Mouse (Mus musculus): ENCODE data around the gene Clk1. TPM values are rescaled to one million over a fixed set of nuclear protein-coding genes. Genes with fewer than 3 reads are reported as not detected.

Gene Clk1
- 9.7 and 13.7 TPM in 2 replicates for polyA plus RNA-seq (2021; fragmentation: Nextera tagmentation)
- long read RNA-seq, experiment 1, transcript Clk1-201 (13 exons, 1,796 nt): major isoform, 7 of 14 reads
- long read RNA-seq, experiment 1, partial matches to known transcripts: 3 of 14 reads
- long read RNA-seq, experiment 1, other reads (novel, unspliced or antisense): 1 of 14 reads
- long read RNA-seq, experiment 2, full-length matches to known transcripts: 120 of 139 reads
- long read RNA-seq, experiment 2, partial matches to known transcripts: 9 of 139 reads
- long read RNA-seq, experiment 2, other reads (novel, unspliced or antisense): 10 of 139 reads

DNA sequence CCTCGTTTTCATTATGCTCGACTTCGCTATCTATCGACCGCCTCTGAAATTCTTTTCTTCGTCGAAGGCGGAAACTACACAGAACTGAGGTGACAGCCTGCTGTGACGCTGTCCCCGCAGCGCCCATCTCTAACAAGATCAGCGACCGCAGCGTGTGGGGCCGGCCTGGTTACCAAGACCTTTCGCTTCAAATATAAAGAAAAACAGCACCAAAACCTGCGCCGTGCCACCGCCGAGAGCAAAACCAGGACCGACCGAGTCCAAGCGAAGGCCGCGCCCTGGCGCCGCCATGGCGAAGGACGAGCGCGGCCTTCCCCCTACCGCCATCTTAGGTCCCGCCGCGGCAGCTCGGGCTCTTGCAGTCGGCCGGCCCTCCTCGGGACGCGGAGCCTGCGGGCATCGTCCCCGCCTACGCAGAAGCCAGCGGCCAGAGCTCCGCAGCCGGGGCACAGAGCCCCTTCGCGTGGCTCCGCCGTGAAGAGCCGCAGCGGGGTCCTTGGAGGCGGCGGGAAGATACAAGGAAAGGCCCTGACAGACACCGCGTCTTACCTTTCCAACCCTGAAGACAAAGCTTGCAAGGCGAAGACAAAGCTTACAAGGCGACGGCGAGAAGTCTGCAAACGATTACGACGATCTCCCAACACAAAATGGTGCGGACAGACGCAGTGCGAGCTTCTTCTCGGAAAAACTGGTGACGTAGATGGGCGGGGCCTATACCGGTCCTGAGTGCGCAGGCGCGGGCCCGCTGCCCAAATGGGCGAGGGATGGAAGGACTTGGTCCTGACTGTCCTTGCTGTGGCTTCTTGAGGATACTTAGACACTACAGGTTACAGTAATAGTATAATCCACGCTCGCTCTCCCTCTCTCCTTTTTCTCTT is at the start of gene Clk1:
Gene Clk1, minus strand, starts transcription at position 696 of the 878 bp plus-strand sequence.

DNA sequence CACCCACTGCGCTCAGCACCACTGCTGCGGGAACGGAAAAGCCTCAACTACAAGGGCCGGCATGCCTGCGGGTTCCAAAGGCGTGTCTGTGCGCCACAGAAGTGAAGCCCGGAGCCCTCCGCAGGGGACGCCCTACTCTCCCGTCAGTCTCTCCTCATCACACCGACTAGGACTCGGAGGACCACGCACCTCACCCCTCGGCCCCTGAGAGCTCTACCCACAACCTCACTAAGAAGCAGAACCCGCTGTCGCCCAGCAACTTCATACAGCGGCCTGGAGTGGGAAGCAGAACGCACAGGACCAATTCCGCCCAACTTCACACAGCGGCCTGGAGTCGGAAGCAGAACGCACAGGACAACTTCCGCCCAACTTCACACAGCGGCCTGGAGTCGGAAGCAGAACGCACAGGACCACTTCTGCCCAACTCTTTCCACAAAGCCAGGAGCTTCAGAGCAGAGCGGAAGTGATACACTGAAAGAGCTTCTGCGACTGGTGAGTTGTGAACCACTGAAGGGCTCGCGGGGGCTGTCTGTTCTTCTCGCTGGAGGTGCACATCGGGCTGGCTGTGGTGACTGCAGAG is 21.4 kb upstream of the Clk1 start, which contains the start of the genes Nif3l1 and Ppil3:
Gene Nif3l1, plus strand, starts transcription at position 9 of the 580 bp plus-strand sequence.
Gene Ppil3, minus strand, starts transcription at position 344 of the 580 bp plus-strand sequence.

DNA sequence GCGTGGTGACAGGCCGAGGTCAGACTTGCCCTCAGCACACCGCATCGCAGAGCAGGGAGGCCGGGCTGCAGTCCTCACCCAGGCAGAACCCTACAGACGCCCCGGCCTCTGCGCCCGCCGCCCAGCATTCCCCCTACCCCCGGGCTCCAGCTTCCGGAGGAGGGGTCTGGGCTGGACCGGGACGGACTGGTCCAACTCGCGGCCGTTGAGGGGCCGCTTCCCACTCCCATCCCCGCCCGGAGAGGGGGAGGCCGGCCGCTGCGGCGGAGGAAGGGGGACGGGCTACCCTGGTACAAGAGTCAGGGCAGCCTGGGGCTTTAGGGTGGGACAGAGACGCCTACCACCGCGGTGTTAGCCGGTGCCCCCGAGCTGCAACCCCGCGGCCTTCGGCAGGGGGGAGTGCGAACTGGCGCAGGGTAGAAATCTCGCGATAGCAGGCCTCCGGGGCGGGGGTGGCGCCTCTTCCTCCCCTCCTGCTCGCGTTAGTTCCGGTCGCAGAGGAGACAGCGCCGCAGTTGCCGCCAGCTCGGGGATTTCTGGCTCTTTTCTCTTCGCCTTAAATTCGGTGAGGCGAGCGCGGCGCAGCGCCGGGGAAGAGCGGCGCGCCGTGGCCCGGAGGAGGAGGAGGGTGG is 31.1 kb downstream of the Clk1 start, which contains the start of gene Bzw1:
Gene Bzw1, plus strand, starts transcription at position 247 of the 632 bp plus-strand sequence.

Other genes starting within 250 kb of the Clk1 start
- gene Aox4, start 213.7 kb downstream of the Clk1 start, polyA plus RNA-seq (2021; fragmentation: Nextera tagmentation): 0.20 and 0.89 TPM in 2 replicates
- gene Aox2, start 145.7 kb downstream of the Clk1 start, polyA plus RNA-seq (2021; fragmentation: Nextera tagmentation): not detected in 2 replicates
- 66.7 and 86.2 TPM in 2 replicates for gene Bzw1, start 31.2 kb downstream of the Clk1 start, polyA plus RNA-seq (2021; fragmentation: Nextera tagmentation)
- 16.0 and 18.0 TPM in 2 replicates for gene Nif3l1, start 21.1 kb upstream of the Clk1 start, polyA plus RNA-seq (2021; fragmentation: Nextera tagmentation)
- 42.1 and 43.6 TPM in 2 replicates for gene Ppil3, start 21.4 kb upstream of the Clk1 start, polyA plus RNA-seq (2021; fragmentation: Nextera tagmentation)
- 20.8 and 26.1 TPM in 2 replicates for gene Orc2, start 81.0 kb upstream of the Clk1 start, polyA plus RNA-seq (2021; fragmentation: Nextera tagmentation)
- 31.0 and 34.9 TPM in 2 replicates for gene Fam126b, start 162.3 kb upstream of the Clk1 start, polyA plus RNA-seq (2021; fragmentation: Nextera tagmentation)
- 486 and 544 TPM in 2 replicates for gene Ndufb3, start 162.3 kb upstream of the Clk1 start, polyA plus RNA-seq (2021; fragmentation: Nextera tagmentation)